Mouse (Mus musculus): Measurements from ENCODE around the gene Prr12. TPM values are rescaled to one million over a fixed set of nuclear protein-coding genes. Genes with fewer than 3 reads are reported as not detected.

The Prr12 gene
- polyA plus RNA-seq, 1 experiment = 14.3 TPM

- Histone ChIP-seq H3K27ac (ENCODE audit: control insufficient read depth, insufficient read depth, low read depth, low read length, poor library complexity) (no peak overlapping the region), H3K4me3 (replicated peaks; ENCODE audit: control insufficient read depth, low read depth, low read length) (no peak overlapping the region), H3K4me1 (ENCODE audit: control insufficient read depth, insufficient read depth, low read length) (no peaks in the 10 kb centered on the region)
- 79% methylated on average over 4 of the region's 4 CpGs for WGBS
- TF ChIP-seq POLR2A (IDR thresholded peaks at IDR 0.05; ENCODE audit: borderline replicate concordance, control insufficient read depth, low read depth, low read length) = no peak
- TF ChIP-seq CTCF (IDR thresholded peaks at IDR 0.05; ENCODE audit: control insufficient read depth, insufficient read depth, low read length) = no peak
These were observed 39.9 kb downstream of the Prr12 start for GRCm38 (mm10) chr7:45012824-45013223.

GRCm38 (mm10) chr7:45012011-45012410 is 40.7 kb downstream of the Prr12 start:
- H3K4me1 ChIP-seq (ENCODE audit: control insufficient read depth, insufficient read depth, low read length) = no peaks in the 10 kb centered on the region

GRCm38 (mm10) chr7:45008411-45008810 is 44.3 kb downstream of the Prr12 start:
- H3K4me1 ChIP-seq (ENCODE audit: control insufficient read depth, insufficient read depth, low read length) = no peaks in the 10 kb centered on the region
- no peak overlapping the region for H3K27ac ChIP-seq (ENCODE audit: control insufficient read depth, insufficient read depth, low read depth, low read length, poor library complexity)
- 90% methylated on average over 19 of the region's 19 CpGs for WGBS
- TF ChIP-seq POLR2A (IDR thresholded peaks at IDR 0.05; ENCODE audit: borderline replicate concordance, control insufficient read depth, low read depth, low read length) (no peak), CTCF (IDR thresholded peaks at IDR 0.05; ENCODE audit: control insufficient read depth, insufficient read depth, low read length) (no peak)
- H3K4me3 ChIP-seq (replicated peaks; ENCODE audit: control insufficient read depth, low read depth, low read length) = no peak overlapping the region

More at GRCm38 (mm10) chr7:45012011-45012410, 40.7 kb downstream of the Prr12 start:
- no peak overlapping the region for H3K27ac ChIP-seq (ENCODE audit: control insufficient read depth, insufficient read depth, low read depth, low read length, poor library complexity)
- no peak for TF ChIP-seq CTCF (IDR thresholded peaks at IDR 0.05; ENCODE audit: control insufficient read depth, insufficient read depth, low read length)
- no peak for TF ChIP-seq POLR2A (IDR thresholded peaks at IDR 0.05; ENCODE audit: borderline replicate concordance, control insufficient read depth, low read depth, low read length)
- H3K4me3 ChIP-seq (replicated peaks; ENCODE audit: control insufficient read depth, low read depth, low read length) = no peak overlapping the region
- 94% methylated on average over 6 of the region's 6 CpGs for WGBS

GRCm38 (mm10) chr7:45007846-45008245 is 44.8 kb downstream of the Prr12 start:
- no peak for TF ChIP-seq CTCF (IDR thresholded peaks at IDR 0.05; ENCODE audit: control insufficient read depth, insufficient read depth, low read length)
- no peak for TF ChIP-seq POLR2A (IDR thresholded peaks at IDR 0.05; ENCODE audit: borderline replicate concordance, control insufficient read depth, low read depth, low read length)
- 96% methylated on average over 30 of the region's 30 CpGs for WGBS
- H3K27ac ChIP-seq (ENCODE audit: control insufficient read depth, insufficient read depth, low read depth, low read length, poor library complexity) = no peak overlapping the region
- no peaks in the 10 kb centered on the region for H3K4me1 ChIP-seq (ENCODE audit: control insufficient read depth, insufficient read depth, low read length)
- H3K4me3 ChIP-seq (replicated peaks; ENCODE audit: control insufficient read depth, low read depth, low read length) = no peak overlapping the region

GRCm38 (mm10) chr7:45007141-45007540 is 45.5 kb downstream of the Prr12 start:
- Histone ChIP-seq H3K27ac (ENCODE audit: control insufficient read depth, insufficient read depth, low read depth, low read length, poor library complexity) (no peak overlapping the region), H3K4me3 (replicated peaks; ENCODE audit: control insufficient read depth, low read depth, low read length) (no peak overlapping the region), H3K4me1 (ENCODE audit: control insufficient read depth, insufficient read depth, low read length) (no peaks in the 10 kb centered on the region)
- WGBS = 96% methylated on average over 29 of the region's 29 CpGs
- TF ChIP-seq CTCF (IDR thresholded peaks at IDR 0.05; ENCODE audit: control insufficient read depth, insufficient read depth, low read length) (no peak), POLR2A (IDR thresholded peaks at IDR 0.05; ENCODE audit: borderline replicate concordance, control insufficient read depth, low read depth, low read length) (no peak)

- 90% methylated on average over 12 of the region's 12 CpGs for WGBS
- H3K4me3 ChIP-seq (replicated peaks; ENCODE audit: control insufficient read depth, low read depth, low read length) = no peak overlapping the region
- no peaks in the 10 kb centered on the region for H3K4me1 ChIP-seq (ENCODE audit: control insufficient read depth, insufficient read depth, low read length)
- TF ChIP-seq POLR2A (IDR thresholded peaks at IDR 0.05; ENCODE audit: borderline replicate concordance, control insufficient read depth, low read depth, low read length) = no peak
- H3K27ac ChIP-seq (ENCODE audit: control insufficient read depth, insufficient read depth, low read depth, low read length, poor library complexity) = no peak overlapping the region
These were observed 46.2 kb downstream of the Prr12 start for GRCm38 (mm10) chr7:45006503-45006902.

- Histone ChIP-seq H3K27ac (ENCODE audit: control insufficient read depth, insufficient read depth, low read depth, low read length, poor library complexity) (no peak overlapping the region), H3K4me3 (replicated peaks; ENCODE audit: control insufficient read depth, low read depth, low read length) (no peak overlapping the region), H3K4me1 (ENCODE audit: control insufficient read depth, insufficient read depth, low read length) (no peaks in the 10 kb centered on the region)
- TF ChIP-seq POLR2A (IDR thresholded peaks at IDR 0.05; ENCODE audit: borderline replicate concordance, control insufficient read depth, low read depth, low read length) (no peak), CTCF (IDR thresholded peaks at IDR 0.05; ENCODE audit: control insufficient read depth, insufficient read depth, low read length) (no peak)
- 84% methylated on average over 6 of the region's 6 CpGs for WGBS
These were observed 47.2 kb downstream of the Prr12 start for GRCm38 (mm10) chr7:45005321-45005992.

GRCm38 (mm10) chr7:45004546-45004945 is 48.1 kb downstream of the Prr12 start:
- no peak overlapping the region for H3K4me3 ChIP-seq (replicated peaks; ENCODE audit: control insufficient read depth, low read depth, low read length)
- 47% methylated on average over 3 of the region's 3 CpGs for WGBS
- H3K4me1 ChIP-seq (ENCODE audit: control insufficient read depth, insufficient read depth, low read length) = no peaks in the 10 kb centered on the region
- TF ChIP-seq CTCF (IDR thresholded peaks at IDR 0.05; ENCODE audit: control insufficient read depth, insufficient read depth, low read length) (no peak), POLR2A (IDR thresholded peaks at IDR 0.05; ENCODE audit: borderline replicate concordance, control insufficient read depth, low read depth, low read length) (no peak)
- no peak overlapping the region for H3K27ac ChIP-seq (ENCODE audit: control insufficient read depth, insufficient read depth, low read depth, low read length, poor library complexity)

- Histone ChIP-seq H3K4me3 (replicated peaks; ENCODE audit: control insufficient read depth, low read depth, low read length) (no peak overlapping the region), H3K27ac (ENCODE audit: control insufficient read depth, insufficient read depth, low read depth, low read length, poor library complexity) (no peak overlapping the region), H3K4me1 (ENCODE audit: control insufficient read depth, insufficient read depth, low read length) (peaks cover 4% of the 10 kb centered on the region; the same call in 1 of the 2 replicates)
- WGBS = 70% methylated on average over 7 of the region's 7 CpGs
- TF ChIP-seq POLR2A (IDR thresholded peaks at IDR 0.05; ENCODE audit: borderline replicate concordance, control insufficient read depth, low read depth, low read length) (no peak), CTCF (IDR thresholded peaks at IDR 0.05; ENCODE audit: control insufficient read depth, insufficient read depth, low read length) (no peak)
These were observed 50.2 kb downstream of the Prr12 start for GRCm38 (mm10) chr7:45002440-45002839.
